Mouse (Mus musculus) heart, adult 2 months (tissue): ENCODE results near the gene Zp1.

Experiments used
- CTCF ChIP-seq: fragments of 200-600 bp; IDR thresholded peaks from 2 replicates; pipeline ENCODE4 v1.8.1; 2022; ENCODE audit warnings: antibody characterized with exemption, mild to moderate bottlenecking, moderate library complexity
- POLR2A ChIP-seq: fragments of 200-500 bp; IDR thresholded peaks from 2 replicates; pipeline ENCODE4 v1.6.1; 2011; ENCODE audit warnings: mild to moderate bottlenecking, low read depth, low read length, control low read depth; ENCODE audit not compliant: insufficient read depth

DNA sequence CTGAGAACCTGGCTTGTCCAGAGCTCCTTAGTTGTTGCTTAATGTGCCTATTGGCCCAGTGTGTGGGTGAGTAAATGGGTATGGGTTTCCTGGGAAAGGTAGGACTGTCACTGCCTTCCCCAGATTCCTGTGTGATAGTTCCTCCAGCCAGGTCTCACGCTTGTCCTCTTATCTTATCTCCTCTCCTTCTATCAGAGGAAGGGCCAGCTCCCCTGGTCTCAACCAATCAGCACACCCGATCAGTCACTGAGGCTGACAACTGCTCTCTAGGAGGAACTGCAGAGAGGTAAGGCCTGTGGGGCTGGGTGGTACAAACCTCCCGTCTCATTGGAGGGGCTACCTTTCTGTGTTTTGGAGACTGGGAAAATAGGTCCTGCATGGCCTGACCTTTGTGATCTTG is 18.3 kb upstream of the Zp1 start:
- no peak for TF ChIP-seq POLR2A
- no peak for TF ChIP-seq CTCF
